Mouse (Mus musculus) intestine, postnatal 0 days (tissue): ENCODE results near the gene Ccdc151. TPM values are rescaled to one million over a fixed set of nuclear protein-coding genes. Genes with fewer than 3 reads are reported as not detected.

Source experiments
- ATAC-seq: fragments of 200-750 bp; cut with Nextera tagmentation; 2 replicates; pipeline ENCODE4 v1.8.0; 2017; ENCODE audit warnings: mild to moderate bottlenecking, moderate TSS enrichment, moderate library complexity
- H3K27ac ChIP-seq: fragments of 300-500 bp; sonication (generic); 2 replicates; pipeline ENCODE4 v1.5.1; 2014; ENCODE audit warnings: mild to moderate bottlenecking, low read depth, low read length, moderate library complexity
- H3K27me3 ChIP-seq: fragments of 300-500 bp; sonication (generic); replicated peaks from 2 replicates; pipeline ENCODE4 v1.6.1; 2014; ENCODE audit warnings: low read length, mixed read lengths; ENCODE audit not compliant: control insufficient read depth, insufficient read depth
- H3K36me3 ChIP-seq: fragments of 300-500 bp; sonication (generic); 2 replicates; pipeline ENCODE4 v1.6.1; 2014; ENCODE audit warnings: mild to moderate bottlenecking, moderate library complexity; ENCODE audit not compliant: control insufficient read depth, insufficient read depth
- H3K4me1 ChIP-seq: fragments of 300-500 bp; sonication (generic); replicated peaks from 2 replicates; pipeline ENCODE4 v1.6.1; 2014; ENCODE audit warnings: antibody characterized with exemption, low read length, mixed read lengths; ENCODE audit not compliant: control insufficient read depth, insufficient read depth
- H3K4me2 ChIP-seq: fragments of 300-500 bp; sonication (generic); replicated peaks from 2 replicates; pipeline ENCODE4 v1.6.1; 2014; ENCODE audit warnings: low read depth, mild to moderate bottlenecking, moderate library complexity
- H3K4me3 ChIP-seq: fragments of 300-500 bp; sonication (generic); 2 replicates; pipeline ENCODE4 v1.5.1; 2014; ENCODE audit warnings: low read depth, low read length
- H3K9ac ChIP-seq: fragments of 300-500 bp; sonication (generic); 2 replicates; pipeline ENCODE4 v1.6.1; 2014; ENCODE audit warnings: mild to moderate bottlenecking, low read depth, low read length
- H3K9me3 ChIP-seq: fragments of 300-500 bp; sonication (generic); 2 replicates; pipeline ENCODE4 v1.6.1; 2016; ENCODE audit warnings: mixed run types; ENCODE audit not compliant: control insufficient read depth
- CTCF ChIP-seq: sonication (generic); IDR thresholded peaks from 2 replicates; pipeline ENCODE4 v1.5.1; 2016; ENCODE audit warnings: low read depth, mild to moderate bottlenecking, control low read depth, antibody characterized with exemption, moderate library complexity
- WGBS: fragments of 180-500 bp; shearing (Covaris S2); extraction: QIAGEN DNeasy Blood & Tissue Kit; methylation state at CpG from one replicate; pipeline ENCODE4 v1.1.7; 2014; 5-methylcytosine and 5-hydroxymethylcytosine counted together
- polyA plus RNA-seq: library from polyadenylated mRNA; unstranded; fragments of >200 nt; fragmentation: Nextera tagmentation; extraction: Ambion mirVana; gene quantifications from 2 replicates; pipeline ENCODE4 v1.2.1, GENCODE M21; 2015

Gene Ccdc151
- polyA plus RNA-seq, 1 experiment from 2014 or later: 0.35 TPM

DNA sequence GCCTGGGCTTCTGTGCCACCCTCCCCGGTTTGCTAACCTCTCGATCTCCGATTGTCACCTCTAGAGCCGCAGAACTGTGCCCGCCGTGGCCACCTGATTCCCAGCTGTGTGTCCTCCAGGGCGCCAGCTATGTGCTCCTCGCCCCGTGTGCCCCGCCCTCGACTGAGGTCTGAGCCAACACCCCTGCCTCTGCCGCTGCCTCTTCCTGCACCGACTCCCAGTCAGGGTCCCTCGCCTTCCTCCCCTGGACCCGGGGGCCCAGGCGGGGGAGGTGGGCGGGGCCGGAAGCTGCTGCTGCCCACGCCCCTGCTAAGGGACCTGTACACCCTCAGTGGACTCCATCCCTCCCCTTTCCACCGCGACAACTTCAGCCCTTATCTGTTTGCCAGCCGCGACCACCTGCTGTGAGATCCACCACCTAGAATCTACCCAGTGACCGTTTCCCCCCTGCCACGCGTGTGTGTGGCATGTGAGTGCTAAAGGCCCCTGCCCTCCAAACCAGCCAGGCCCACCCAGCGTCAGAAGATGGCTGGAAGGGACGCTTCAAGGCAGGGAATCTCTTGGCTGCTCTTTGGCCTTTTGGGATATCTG, 54.8 kb downstream of the Ccdc151 start:
- H3K4me1 ChIP-seq: no peaks in the 10 kb centered on the region; the same call in 1 of the 2 replicates
- no peak overlapping the region for H3K4me2 ChIP-seq
- H3K9ac ChIP-seq: no peak overlapping the region
- no peak for ATAC-seq
- no peak overlapping the region for H3K27ac ChIP-seq
- H3K9me3 ChIP-seq: no peaks in the 10 kb centered on the region
- no peaks in the 10 kb centered on the region for H3K36me3 ChIP-seq
- peaks cover 5% of the 10 kb centered on the region; the same call in 1 of the 2 replicates for H3K27me3 ChIP-seq
- TF ChIP-seq CTCF: no peak
- 3% methylated on average over 28 of the region's 28 CpGs for WGBS
- no peak overlapping the region for H3K4me3 ChIP-seq

DNA sequence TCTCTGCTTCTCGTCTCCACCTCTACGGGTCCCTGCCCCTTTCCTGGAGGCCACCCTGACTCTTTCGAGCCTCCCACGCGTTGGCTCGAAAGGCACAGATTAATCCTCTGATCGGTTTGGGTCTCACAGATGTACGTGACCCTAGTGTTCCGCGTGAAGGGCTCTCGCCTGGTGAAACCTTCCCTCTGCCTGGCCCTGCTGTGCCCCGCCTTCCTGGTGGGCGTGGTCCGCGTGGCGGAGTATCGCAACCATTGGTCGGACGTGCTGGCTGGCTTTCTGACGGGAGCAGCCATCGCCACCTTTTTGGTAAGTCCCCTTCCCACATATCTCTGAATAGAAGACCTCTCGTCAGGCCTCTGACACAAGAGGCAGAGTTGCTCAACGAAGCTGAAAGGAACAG, 58.2 kb downstream of the Ccdc151 start:
- 18% methylated on average over 23 of the region's 23 CpGs for WGBS
- no peaks in the 10 kb centered on the region; the same call in 1 of the 2 replicates for H3K4me1 ChIP-seq
- H3K9ac ChIP-seq: no peak overlapping the region
- no peaks in the 10 kb centered on the region; the same call in 1 of the 2 replicates for H3K36me3 ChIP-seq
- peaks cover 5% of the 10 kb centered on the region; the same call in 1 of the 2 replicates for H3K27me3 ChIP-seq
- H3K4me3 ChIP-seq: no peak overlapping the region
- no peak overlapping the region for H3K4me2 ChIP-seq
- TF ChIP-seq CTCF: no peak
- ATAC-seq: no peak
- H3K9me3 ChIP-seq: no peaks in the 10 kb centered on the region
- no peak overlapping the region for H3K27ac ChIP-seq

- H3K4me3 ChIP-seq: no peak overlapping the region
- H3K9me3 ChIP-seq: no peaks in the 10 kb centered on the region
- no peak for TF ChIP-seq CTCF
- H3K27ac ChIP-seq: no peak overlapping the region
- H3K4me1 ChIP-seq: no peaks in the 10 kb centered on the region; the same call in 1 of the 2 replicates
- peaks cover 5% of the 10 kb centered on the region; the same call in 1 of the 2 replicates for H3K27me3 ChIP-seq
- H3K9ac ChIP-seq: no peak overlapping the region
- WGBS: 40% methylated on average over 12 of the region's 12 CpGs
- ATAC-seq: no peak
- no peaks in the 10 kb centered on the region; the same call in 1 of the 2 replicates for H3K36me3 ChIP-seq
- H3K4me2 ChIP-seq: no peak overlapping the region
These were observed 58.8 kb downstream of the Ccdc151 start for GRCm38 (mm10) chr9:21943638-21944037.

- H3K9me3 ChIP-seq: no peaks in the 10 kb centered on the region
- no peak overlapping the region for H3K27ac ChIP-seq
- H3K4me2 ChIP-seq: no peak overlapping the region
- no peak overlapping the region for H3K9ac ChIP-seq
- no peak for ATAC-seq
- no peaks in the 10 kb centered on the region; the same call in 1 of the 2 replicates for H3K36me3 ChIP-seq
- 70% methylated on average over 12 of the region's 12 CpGs for whole genome bisulfite sequencing
- no peaks in the 10 kb centered on the region; the same call in 1 of the 2 replicates for H3K4me1 ChIP-seq
- H3K27me3 ChIP-seq: peaks cover 5% of the 10 kb centered on the region; the same call in 1 of the 2 replicates
- no peak overlapping the region for H3K4me3 ChIP-seq
- TF ChIP-seq CTCF: no peak
These were observed 59.4 kb downstream of the Ccdc151 start for GRCm38 (mm10) chr9:21943046-21943445.

Other genes starting within 250 kb of the Ccdc151 start
- 23.5 and 32.4 TPM in 2 replicates for gene Spc24, start 242.3 kb downstream of the Ccdc151 start, polyA plus RNA-seq
- gene Kank2, start 203.9 kb downstream of the Ccdc151 start, polyA plus RNA-seq: 6.4 TPM in 2 replicates
- gene Angptl8, start 167.1 kb downstream of the Ccdc151 start, polyA plus RNA-seq: 15.9 and 21.1 TPM in 2 replicates
- gene Dock6, start 150.0 kb downstream of the Ccdc151 start, polyA plus RNA-seq: 15.5 and 18.4 TPM in 2 replicates
- gene Rab3d, start 84.4 kb downstream of the Ccdc151 start, polyA plus RNA-seq: 19.9 and 20.3 TPM in 2 replicates
- gene Ccdc159, start 75.2 kb downstream of the Ccdc151 start, polyA plus RNA-seq: 0.63 and 0.99 TPM in 2 replicates
- gene Tmem205, start 75.1 kb downstream of the Ccdc151 start, polyA plus RNA-seq: 83.1 and 88.2 TPM in 2 replicates
- gene Plppr2, start 65.6 kb downstream of the Ccdc151 start, polyA plus RNA-seq: 2.9 and 3.2 TPM in 2 replicates
- gene Swsap1, start 46.9 kb downstream of the Ccdc151 start, polyA plus RNA-seq: 4.6 and 4.8 TPM in 2 replicates
- gene Epor, start 39.1 kb downstream of the Ccdc151 start, polyA plus RNA-seq: 3.2 and 3.8 TPM in 2 replicates
- 2.1 and 2.5 TPM in 2 replicates for gene Rgl3, start 13.2 kb downstream of the Ccdc151 start, polyA plus RNA-seq
- 98.6 and 104 TPM in 2 replicates for gene Prkcsh, start 172 bp upstream of the Ccdc151 start, polyA plus RNA-seq
- gene Elavl3, start 49.4 kb upstream of the Ccdc151 start, polyA plus RNA-seq: 0.78 and 0.99 TPM in 2 replicates
- not detected in 2 replicates for gene Gm49318, start 68.6 kb upstream of the Ccdc151 start, polyA plus RNA-seq
- 4.2 and 4.5 TPM in 2 replicates for gene Zfp653, start 68.7 kb upstream of the Ccdc151 start, polyA plus RNA-seq
- gene Ecsit, start 82.8 kb upstream of the Ccdc151 start, polyA plus RNA-seq: 23.8 and 25.3 TPM in 2 replicates
- gene Cnn1, start 96.6 kb upstream of the Ccdc151 start, polyA plus RNA-seq: 419 and 432 TPM in 2 replicates
- 93.7 and 99.4 TPM in 2 replicates for gene Elof1, start 114.5 kb upstream of the Ccdc151 start, polyA plus RNA-seq
- 175 and 178 TPM in 2 replicates for gene Acp5, start 133.1 kb upstream of the Ccdc151 start, polyA plus RNA-seq
- 121 and 123 TPM in 2 replicates for gene Pigyl, start 154.2 kb upstream of the Ccdc151 start, polyA plus RNA-seq
- gene Zfp872, start 185.5 kb upstream of the Ccdc151 start, polyA plus RNA-seq: 0.27 and 0.38 TPM in 2 replicates
- gene Zfp809, start 223.1 kb upstream of the Ccdc151 start, polyA plus RNA-seq: 12.6 and 14.4 TPM in 2 replicates